Mouse (Mus musculus) neural tube, embryonic 14.5 days (tissue): ENCODE measurements around the gene Chmp6. TPM values are rescaled to one million over a fixed set of nuclear protein-coding genes. Genes with fewer than 3 reads are reported as not detected.

Experiments used
- ATAC-seq: fragments of 200-750 bp; cut with Nextera tagmentation; 2 replicates; pipeline ENCODE4 v1.8.0; 2017; ENCODE audit warnings: low read depth, mild to moderate bottlenecking, moderate TSS enrichment, moderate library complexity
- H3K27ac ChIP-seq: fragments of 300-500 bp; sonication (generic); 2 replicates; pipeline ENCODE4 v1.5.1; 2014; ENCODE audit warnings: low read depth, mild to moderate bottlenecking, control low read depth, low read length, moderate library complexity, mixed read lengths
- H3K27me3 ChIP-seq: fragments of 300-500 bp; sonication (generic); 2 replicates; pipeline ENCODE4 v1.6.1; 2014; ENCODE audit warnings: low read length; ENCODE audit not compliant: control insufficient read depth, insufficient read depth
- H3K36me3 ChIP-seq: fragments of 300-500 bp; sonication (generic); 2 replicates; pipeline ENCODE4 v1.6.1; 2014; ENCODE audit warnings: low read length, mixed read lengths; ENCODE audit not compliant: control insufficient read depth, insufficient read depth
- H3K4me1 ChIP-seq: fragments of 300-500 bp; sonication (generic); 2 replicates; pipeline ENCODE4 v1.6.1; 2014; ENCODE audit warnings: low read length; ENCODE audit not compliant: control insufficient read depth, insufficient read depth
- H3K4me2 ChIP-seq: fragments of 300-500 bp; sonication (generic); 2 replicates; pipeline ENCODE4 v1.6.1; 2014; ENCODE audit warnings: mild to moderate bottlenecking, low read depth, low read length, control low read depth
- H3K4me3 ChIP-seq: fragments of 300-500 bp; sonication (generic); 2 replicates; pipeline ENCODE4 v1.5.1; 2014; ENCODE audit warnings: low read depth, low read length, control low read depth, mixed read lengths
- H3K9ac ChIP-seq: fragments of 300-500 bp; sonication (generic); replicated peaks from 2 replicates; pipeline ENCODE4 v1.6.1; 2014; ENCODE audit warnings: low read depth, mild to moderate bottlenecking, control low read depth, low read length, mixed read lengths
- H3K9me3 ChIP-seq: fragments of 300-500 bp; sonication (generic); 2 replicates; pipeline ENCODE4 v1.6.1; 2016; ENCODE audit warnings: low read length; ENCODE audit not compliant: control insufficient read depth
- WGBS: fragments of 180-500 bp; shearing (Covaris S2); extraction: QIAGEN DNeasy Blood & Tissue Kit; methylation state at CpG from one replicate; pipeline ENCODE4 v1.1.7; 2014; 5-methylcytosine and 5-hydroxymethylcytosine counted together
- polyA plus RNA-seq: library from polyadenylated mRNA; unstranded; fragments of >200 nt; fragmentation: Nextera tagmentation; extraction: Ambion mirVana; gene quantifications from 2 replicates; pipeline ENCODE4 v1.2.1, GENCODE M21; 2014

Chmp6 gene
- polyA plus RNA-seq, 1 experiment from 2014 or later = 92.9 TPM

- WGBS = 87% methylated on average over 2 of the region's 2 CpGs
Measured at GRCm38 (mm10) chr11:119954749-119955337, 41.6 kb downstream of the Chmp6 start.

GRCm38 (mm10) chr11:119955432-119955831 lies 42.2 kb downstream of the Chmp6 start:
- 69% methylated on average over 3 of the region's 3 CpGs for WGBS
- H3K4me2 ChIP-seq = no peak overlapping the region
- H3K9me3 ChIP-seq = no peaks in the 10 kb centered on the region
- H3K9ac ChIP-seq = no peak overlapping the region
- no peak for ATAC-seq
- H3K4me3 ChIP-seq = no peak overlapping the region
- H3K27ac ChIP-seq = no peak overlapping the region
- no peaks in the 10 kb centered on the region for H3K4me1 ChIP-seq
- no peaks in the 10 kb centered on the region for H3K36me3 ChIP-seq
- no peaks in the 10 kb centered on the region for H3K27me3 ChIP-seq

More at GRCm38 (mm10) chr11:119954749-119955337, 41.6 kb downstream of the Chmp6 start:
- no peak overlapping the region for H3K4me2 ChIP-seq
- no peaks in the 10 kb centered on the region for H3K27me3 ChIP-seq
- H3K36me3 ChIP-seq = no peaks in the 10 kb centered on the region
- no peak overlapping the region for H3K9ac ChIP-seq
- ATAC-seq = no peak
- no peaks in the 10 kb centered on the region for H3K4me1 ChIP-seq
- no peaks in the 10 kb centered on the region for H3K9me3 ChIP-seq
- no peak overlapping the region for H3K4me3 ChIP-seq
- no peak overlapping the region for H3K27ac ChIP-seq

- no peaks in the 10 kb centered on the region for H3K4me1 ChIP-seq
- WGBS = 88% methylated on average over 13 of the region's 13 CpGs
- no peaks in the 10 kb centered on the region for H3K27me3 ChIP-seq
- ATAC-seq = no peak
- H3K9me3 ChIP-seq = no peaks in the 10 kb centered on the region
- H3K36me3 ChIP-seq = no peaks in the 10 kb centered on the region
- H3K27ac ChIP-seq = no peak overlapping the region
- H3K9ac ChIP-seq = no peak overlapping the region
- no peak overlapping the region for H3K4me2 ChIP-seq
- H3K4me3 ChIP-seq = no peak overlapping the region
Measured at GRCm38 (mm10) chr11:119956590-119956989, 43.3 kb downstream of the Chmp6 start.

DNA sequence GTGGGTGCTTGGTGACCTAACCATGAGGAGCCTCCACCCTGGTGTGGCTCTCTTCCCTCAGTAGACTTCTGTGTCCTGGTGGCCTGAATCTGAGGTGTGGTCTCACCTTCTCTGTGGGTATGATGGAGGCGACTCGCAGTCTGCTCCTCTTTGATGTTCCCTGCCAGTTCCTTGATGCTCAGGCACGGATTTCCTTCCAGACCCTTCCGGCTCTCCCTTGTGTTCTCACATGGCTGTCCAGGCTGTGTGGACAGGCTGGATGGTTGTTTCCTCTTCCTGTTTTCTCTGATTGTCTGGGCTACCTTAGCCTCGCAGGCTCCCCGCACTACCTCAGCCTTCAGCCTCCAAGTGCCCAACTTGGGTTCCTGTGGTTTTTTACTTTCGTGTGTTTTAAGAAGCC lies 45.6 kb downstream of the Chmp6 start:
- H3K4me2 ChIP-seq = no peak overlapping the region
- H3K9me3 ChIP-seq = no peaks in the 10 kb centered on the region
- no peak overlapping the region for H3K9ac ChIP-seq
- ATAC-seq = no peak
- 82% methylated on average over 7 of the region's 7 CpGs for WGBS
- no peak overlapping the region for H3K4me3 ChIP-seq
- no peaks in the 10 kb centered on the region for H3K4me1 ChIP-seq
- H3K27me3 ChIP-seq = no peaks in the 10 kb centered on the region
- no peaks in the 10 kb centered on the region for H3K36me3 ChIP-seq
- no peak overlapping the region for H3K27ac ChIP-seq

DNA sequence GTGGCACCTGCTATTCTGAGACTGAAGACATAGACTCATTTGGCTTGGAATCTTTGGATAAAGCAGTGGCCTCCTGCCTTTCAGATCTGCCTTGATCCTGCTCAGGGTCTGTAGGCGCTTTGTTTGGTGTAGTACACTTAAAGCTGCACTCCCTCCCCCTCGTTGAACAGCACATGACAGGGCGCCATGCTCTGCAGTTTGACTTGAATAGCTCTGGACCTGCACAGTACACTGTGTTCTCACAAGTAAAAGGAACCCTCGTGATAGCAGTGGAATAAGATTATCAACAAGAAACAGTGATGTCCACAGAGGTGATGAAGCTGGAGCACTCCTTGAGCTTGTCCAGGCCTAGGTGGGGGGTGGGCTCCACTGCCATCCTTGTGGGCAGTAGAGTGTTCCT lies 46.5 kb downstream of the Chmp6 start:
- Histone ChIP-seq H3K9me3 (no peaks in the 10 kb centered on the region), H3K27ac (no peak overlapping the region), H3K27me3 (no peaks in the 10 kb centered on the region), H3K9ac (no peak overlapping the region), H3K36me3 (no peaks in the 10 kb centered on the region), H3K4me1 (no peaks in the 10 kb centered on the region), H3K4me3 (no peak overlapping the region), H3K4me2 (no peak overlapping the region)
- WGBS = 79% methylated on average over 4 of the region's 4 CpGs
- no peak for ATAC-seq

DNA sequence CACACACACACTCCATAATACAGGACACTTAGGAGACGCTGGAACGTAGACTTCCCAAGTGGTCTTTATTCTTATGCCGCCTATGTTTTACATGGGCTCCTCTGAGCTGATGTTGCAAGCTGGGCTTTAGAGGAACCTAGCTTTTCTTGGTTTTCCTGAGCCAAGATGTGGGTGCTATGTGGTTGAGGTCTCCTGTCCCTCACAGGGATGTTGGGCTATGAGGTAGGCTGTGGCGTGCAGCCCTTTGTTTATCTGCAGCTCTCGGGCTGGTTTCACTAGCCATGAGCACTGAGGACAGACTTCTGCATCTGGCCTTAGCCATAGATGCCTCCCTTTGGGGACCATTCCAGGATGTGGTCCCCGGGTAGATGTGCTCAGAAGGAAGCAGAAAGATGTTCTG lies 47.4 kb downstream of the Chmp6 start:
- no peaks in the 10 kb centered on the region for H3K9me3 ChIP-seq
- ATAC-seq = no peak
- no peak overlapping the region for H3K9ac ChIP-seq
- H3K27ac ChIP-seq = no peak overlapping the region
- no peaks in the 10 kb centered on the region for H3K27me3 ChIP-seq
- no peaks in the 10 kb centered on the region for H3K4me1 ChIP-seq
- H3K36me3 ChIP-seq = no peaks in the 10 kb centered on the region
- H3K4me2 ChIP-seq = no peak overlapping the region
- 91% methylated on average over 6 of the region's 6 CpGs for WGBS
- no peak overlapping the region for H3K4me3 ChIP-seq

DNA sequence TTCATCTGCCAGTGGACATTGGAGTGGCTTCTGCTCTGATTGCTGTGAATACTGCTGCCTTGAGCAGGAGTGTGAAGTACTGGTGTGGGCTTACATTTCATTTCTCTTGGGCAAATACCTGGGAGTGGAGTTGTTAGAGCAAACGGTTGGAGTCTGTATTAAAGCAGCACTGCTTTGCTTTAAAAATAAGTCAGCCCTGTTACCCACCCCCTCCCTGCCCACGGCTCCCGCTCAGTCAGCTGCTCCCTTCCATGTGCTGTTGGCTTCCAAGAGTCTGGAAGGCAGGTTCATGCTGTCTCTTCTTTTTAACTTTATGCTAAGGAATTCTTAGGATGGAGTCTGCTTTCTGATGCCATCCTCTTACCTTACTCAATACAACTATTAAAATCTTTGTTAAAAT lies 48.3 kb downstream of the Chmp6 start:
- Histone ChIP-seq H3K27ac (no peak overlapping the region), H3K4me1 (no peaks in the 10 kb centered on the region), H3K4me2 (no peak overlapping the region), H3K27me3 (no peaks in the 10 kb centered on the region), H3K9me3 (no peaks in the 10 kb centered on the region), H3K36me3 (no peaks in the 10 kb centered on the region), H3K9ac (no peak overlapping the region), H3K4me3 (no peak overlapping the region)
- ATAC-seq = no peak
- WGBS = 87% methylated on average over 3 of the region's 3 CpGs

DNA sequence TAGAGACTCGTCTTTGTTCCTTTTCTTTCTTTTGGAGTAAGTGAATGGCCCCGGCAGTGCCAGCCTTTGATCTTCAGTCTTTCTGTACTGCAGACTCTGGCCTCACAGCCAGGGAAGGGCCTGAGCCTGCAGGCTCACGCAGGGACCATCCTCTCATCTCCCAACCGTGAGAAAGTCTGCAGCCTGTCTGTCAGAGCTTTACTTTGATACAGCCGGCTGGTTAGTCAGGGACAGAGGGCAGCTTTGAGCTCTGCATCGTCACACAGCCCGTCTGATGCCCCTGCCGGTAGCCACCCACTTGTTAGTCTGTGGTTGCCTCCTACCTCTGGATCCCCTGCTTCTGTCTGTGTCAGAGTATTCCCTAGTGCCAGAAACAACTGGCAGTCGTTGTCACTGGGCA lies 51.8 kb downstream of the Chmp6 start:
- H3K27me3 ChIP-seq = no peaks in the 10 kb centered on the region
- H3K4me1 ChIP-seq = 0 out of 2 replicates have a peak, but pooled peaks cover 8% of the 10 kb centered on the region
- H3K36me3 ChIP-seq = no peaks in the 10 kb centered on the region
- ATAC-seq = no peak
- no peak overlapping the region for H3K4me2 ChIP-seq
- 11% methylated on average over 9 of the region's 9 CpGs for WGBS
- no peak overlapping the region for H3K9ac ChIP-seq
- no peak overlapping the region for H3K4me3 ChIP-seq
- no peaks in the 10 kb centered on the region for H3K9me3 ChIP-seq
- no peak overlapping the region for H3K27ac ChIP-seq

DNA sequence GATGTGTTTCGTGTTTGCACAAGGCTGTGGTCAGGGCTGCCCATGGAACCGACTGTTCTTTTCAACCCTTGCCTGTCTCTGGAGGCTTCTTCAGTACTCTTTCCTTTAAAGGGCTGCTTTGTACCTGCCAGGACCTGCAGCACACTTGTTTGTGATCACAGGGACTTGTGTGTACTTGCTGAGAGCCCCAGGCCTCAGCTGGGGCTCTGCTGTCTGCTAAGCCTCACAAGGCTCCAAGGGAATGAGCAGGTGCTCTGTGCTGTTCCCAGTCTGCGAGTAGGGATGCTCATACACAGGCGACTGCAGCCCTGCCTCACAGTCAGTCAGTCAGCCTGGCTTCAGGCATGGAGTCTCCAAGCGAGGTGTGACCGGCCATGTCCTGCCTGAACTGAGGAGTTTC lies 53.1 kb downstream of the Chmp6 start:
- ATAC-seq = no peak
- WGBS = 85% methylated on average over 6 of the region's 6 CpGs
- H3K36me3 ChIP-seq = no peaks in the 10 kb centered on the region
- no peak overlapping the region for H3K27ac ChIP-seq
- peaks cover 16% of the 10 kb centered on the region for H3K4me1 ChIP-seq
- no peaks in the 10 kb centered on the region for H3K9me3 ChIP-seq
- H3K4me2 ChIP-seq = no peak overlapping the region
- no peak overlapping the region for H3K4me3 ChIP-seq
- H3K27me3 ChIP-seq = no peaks in the 10 kb centered on the region
- no peak overlapping the region for H3K9ac ChIP-seq
